Mouse (Mus musculus) lung, postnatal 25 days (tissue): ENCODE measurements around the gene Tssk1.

Experiments used
- DNase-seq: peaks from one replicate; pipeline ENCODE4 v3.0.0; 2022; ENCODE audit warnings: low spot score

Tssk1 gene

GRCm38 (mm10) chr16:17898462-17898861 lies 4.4 kb downstream of the Tssk1 start, which contains the start of the genes Dgcr2 and Tssk2:
Gene Dgcr2 (minus strand): TSS chr16:17898562.
Gene Tssk2 (plus strand): TSS chr16:17898637.
- DNase-seq, result no peak

- DNase-seq, result peak; percentile 95
Observed at GRCm38 (mm10) chr16:17911052-17911595, 17.1 kb downstream of the Tssk1 start, which contains the start of gene Ess2. Gene Ess2 (minus strand): TSS chr16:17911348.

- DNase-seq, result no peak
Observed at GRCm38 (mm10) chr16:17914307-17915249, 20.6 kb downstream of the Tssk1 start, which contains the start of gene Gsc2. Gene Gsc2 (minus strand): TSS chr16:17915059.

GRCm38 (mm10) chr16:17920586-17920985 lies 26.6 kb downstream of the Tssk1 start:
- DNase-seq, result no peak

GRCm38 (mm10) chr16:17921325-17922162 lies 27.5 kb downstream of the Tssk1 start:
- DNase-seq, result peak; percentile 95

- no peak for DNase-seq
Observed at GRCm38 (mm10) chr16:17922163-17922538, 28.1 kb downstream of the Tssk1 start.

- peak; percentile 23 for DNase-seq
Observed at GRCm38 (mm10) chr16:17927351-17928082, 33.5 kb downstream of the Tssk1 start.

GRCm38 (mm10) chr16:17928087-17928580 lies 34.1 kb downstream of the Tssk1 start, which contains the start of gene Slc25a1:
Gene Slc25a1 (minus strand): TSS chr16:17928219.
- DNase-seq, result peak; percentile 80

GRCm38 (mm10) chr16:17928627-17929104 lies 34.6 kb downstream of the Tssk1 start:
- peak; percentile 89 for DNase-seq

GRCm38 (mm10) chr16:17929211-17929610 lies 35.2 kb downstream of the Tssk1 start:
- DNase-seq, result no peak

GRCm38 (mm10) chr16:17929631-17930030 lies 35.6 kb downstream of the Tssk1 start:
- no peak for DNase-seq

- no peak for DNase-seq
Observed at GRCm38 (mm10) chr16:17931906-17932460, 38.0 kb downstream of the Tssk1 start.

- no peak for DNase-seq
Observed at GRCm38 (mm10) chr16:17933594-17934444, 39.8 kb downstream of the Tssk1 start.

- no peak for DNase-seq
Observed at GRCm38 (mm10) chr16:17934445-17934910, 40.5 kb downstream of the Tssk1 start.

GRCm38 (mm10) chr16:17936776-17937175 lies 42.8 kb downstream of the Tssk1 start:
- peak; percentile 49 for DNase-seq

- DNase-seq, result no peak
Observed at GRCm38 (mm10) chr16:17938187-17938586, 44.2 kb downstream of the Tssk1 start.

GRCm38 (mm10) chr16:17938821-17939220 lies 44.8 kb downstream of the Tssk1 start:
- DNase-seq, result peak; percentile 77

- no peak for DNase-seq
Observed at GRCm38 (mm10) chr16:17939255-17939751, 45.3 kb downstream of the Tssk1 start.

GRCm38 (mm10) chr16:17943466-17943865 lies 49.4 kb downstream of the Tssk1 start:
- DNase-seq, result no peak
